In the genomic region with DNA sequence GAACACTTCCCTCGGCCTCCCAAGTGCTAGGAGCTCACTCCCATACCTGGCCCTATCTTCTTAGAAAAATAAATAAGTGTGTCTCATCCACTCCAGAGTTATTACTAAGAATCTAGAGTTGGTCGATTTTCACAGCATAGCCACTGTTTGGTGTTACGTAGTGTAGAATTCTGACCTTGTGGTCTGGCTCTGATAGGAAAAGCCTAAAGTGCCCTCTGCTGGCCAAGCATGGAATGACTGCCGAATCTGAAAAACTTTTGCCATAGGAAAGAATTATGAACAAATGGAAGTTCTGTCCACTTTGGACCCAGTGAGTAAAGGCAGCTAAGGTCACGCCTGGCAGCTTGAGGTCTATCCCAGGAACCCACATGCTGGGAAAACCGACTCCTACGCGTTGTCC, we compare ENCODE assay signal across 9 mouse cellular contexts. TPM values are rescaled to one million over a fixed set of nuclear protein-coding genes. Genes with fewer than 3 reads are reported as not detected.
DNase-seq lines count a peak whose midpoint lies in the region; ATAC-seq and TF ChIP-seq lines count a peak whose summit lies in the region.
"Had no signal": no experiment of that assay in that cellular context is flagged by ENCODE, and none has a peak within 500 bp of the region (broad histone marks: within the 10 kb centered on the region; RNA-seq: fewer than 3 reads in every experiment).

No protein-coding gene starts in this region.

- no peak for ATAC-seq in forebrain, embryonic 11.5 days (replicated peaks; ENCODE audit: low FRiP score)
- ATAC-seq in forebrain, embryonic 15.5 days (replicated peaks): no peak
- ATAC-seq in common myeloid progenitor, adult 5-6 weeks (replicated peaks; ENCODE audit: low read depth, poor library complexity, severe bottlenecking): peak; percentile 49
- ATAC-seq in megakaryocyte progenitor cell, adult 5-6 weeks (replicated peaks; ENCODE audit: poor library complexity): peak; percentile 55

- intact Hi-C loops in heart, adult 2 months (cut with DNase I): loop anchor here (1.0 kb wide), 3 partner anchors 74 to 116 kb away; no protein-coding TSS in a partner anchor

- no peak overlapping the region for H3K9ac ChIP-seq in forebrain, embryonic 11.5 days (ENCODE audit: low read length)
- no peak overlapping the region for H3K9ac ChIP-seq in forebrain, embryonic 15.5 days (replicated peaks)
- no peak overlapping the region for H3K9ac ChIP-seq in heart, adult 2 months (ENCODE audit: low read depth, low read length)

- no peaks in the 10 kb centered on the region; the same call in 1 of the 2 replicates for H3K4me1 ChIP-seq in forebrain, embryonic 11.5 days (replicated peaks; ENCODE audit: control insufficient read depth, insufficient read depth, low read length)
- H3K4me1 ChIP-seq in forebrain, embryonic 15.5 days: peaks cover 5% of the 10 kb centered on the region
- peaks cover 1% of the 10 kb centered on the region; the same call in 1 of the 2 replicates for H3K4me1 ChIP-seq in heart, adult 2 months (ENCODE audit: control insufficient read depth, insufficient read depth, low read length)

- no peaks in the 10 kb centered on the region for H3K79me2 ChIP-seq in heart, adult 2 months (replicated peaks; ENCODE audit: control insufficient read depth, insufficient read depth, low read length)

- peak; percentile 53; the same call in 1 of the 2 replicates for TF ChIP-seq EP300 in heart, adult 2 months (IDR thresholded peaks at IDR 0.05; ENCODE audit: insufficient read depth, low read depth, low read length)

- no peaks in the 10 kb centered on the region; the same call in 1 of the 2 replicates for H3K27me3 ChIP-seq in forebrain, embryonic 11.5 days (ENCODE audit: control insufficient read depth, insufficient read depth, low read length)
- H3K27me3 ChIP-seq in forebrain, embryonic 15.5 days: no peaks in the 10 kb centered on the region
- H3K27me3 ChIP-seq in heart, adult 2 months (ENCODE audit: control insufficient read depth, insufficient read depth, low read length): no peaks in the 10 kb centered on the region

- H3K9me3 ChIP-seq in forebrain, embryonic 11.5 days (ENCODE audit: control insufficient read depth, low read length): no peaks in the 10 kb centered on the region
- no peaks in the 10 kb centered on the region for H3K9me3 ChIP-seq in forebrain, embryonic 15.5 days

- DNase-seq in forebrain, embryonic 11.5 days (ENCODE audit: low spot score): peak; percentile 84
- DNase-seq in ZHBTc4 (ENCODE audit: low read depth, low spot score): peak; percentile 73
- DNase-seq in heart, adult 2 months: peak; percentile 73 to 88
- DNase-seq in layer of hippocampus, postnatal 10 days (ENCODE audit: low spot score in 2 of 2): peak; percentile 83
- peak; percentile 59 to 74 for DNase-seq in spleen, postnatal 14 days (ENCODE audit: low spot score in 2 of 2)

- no peak overlapping the region for H3K27ac ChIP-seq in forebrain, embryonic 11.5 days (ENCODE audit: low read depth, low read length)
- no peak overlapping the region for H3K27ac ChIP-seq in forebrain, embryonic 15.5 days (replicated peaks)
- H3K27ac ChIP-seq in heart, adult 2 months: no peak overlapping the region
- H3K27ac ChIP-seq: macrophage had no signal

- H3K36me3 ChIP-seq in forebrain, embryonic 11.5 days (ENCODE audit: control insufficient read depth, insufficient read depth, low read length): no peaks in the 10 kb centered on the region
- H3K36me3 ChIP-seq in forebrain, embryonic 15.5 days: no peaks in the 10 kb centered on the region
- no peaks in the 10 kb centered on the region for H3K36me3 ChIP-seq in heart, adult 2 months (ENCODE audit: control insufficient read depth, insufficient read depth, low read length)

- peak; percentile 97 for TF ChIP-seq CTCF in heart, adult 2 months (IDR thresholded peaks at IDR 0.05)

- H3K4me2 ChIP-seq in forebrain, embryonic 11.5 days (ENCODE audit: low read depth, low read length, severe bottlenecking): no peak overlapping the region
- H3K4me2 ChIP-seq in forebrain, embryonic 15.5 days (replicated peaks): no peak overlapping the region

- no peak overlapping the region for H3K4me3 ChIP-seq in forebrain, embryonic 11.5 days (ENCODE audit: low read depth, low read length)
- H3K4me3 ChIP-seq in forebrain, embryonic 15.5 days: no peak overlapping the region
- no peak overlapping the region for H3K4me3 ChIP-seq in heart, adult 2 months

- TF ChIP-seq POLR2A in heart, adult 2 months (IDR thresholded peaks at IDR 0.05; ENCODE audit: insufficient read depth, low read depth, low read length): no peak

- 34% methylated on average over 8 of the region's 8 CpGs for WGBS in forebrain, embryonic 11.5 days
- WGBS in forebrain, embryonic 15.5 days: 22% methylated on average over 8 of the region's 8 CpGs
- WGBS in heart, adult 2 months: 16% methylated on average over 8 of the region's 8 CpGs

RNA-seq across cellular contexts. Expression of a gene that starts 5.3 kb away (rescaled TPM):
- 6.0 and 6.7 TPM in 2 replicates for polyA plus RNA-seq in forebrain, embryonic 11.5 days (2014; fragmentation: Nextera tagmentation; extraction: Ambion mirVana)
- polyA plus RNA-seq in forebrain, embryonic 15.5 days (2015; fragmentation: Nextera tagmentation; extraction: Ambion mirVana): 13.5 TPM in 2 replicates
- total RNA-seq in common myeloid progenitor, adult 5-6 weeks (2017): 2.3 and 9.3 TPM in 2 replicates
- total RNA-seq in heart, adult 2 months (2021): 1 to 10 TPM; 1.5 to 3.7 TPM
- 2.5 and 3.1 TPM in 2 replicates for polyA plus RNA-seq in heart, adult 2 months (2012; rRNA removed)
- total RNA-seq in layer of hippocampus, postnatal 10 days (2021): 10 to 100 TPM; 13.1 to 14.0 TPM
- total RNA-seq in megakaryocyte progenitor cell, adult 5-6 weeks (2015): 1.9 and 2.7 TPM in 2 replicates
- 2.3 and 5.3 TPM in 2 replicates for total RNA-seq in megakaryocyte progenitor cell, adult 5-6 weeks (2017)

RNA-seq across cellular contexts. Expression of a gene that starts 32.2 kb away (rescaled TPM):
- polyA plus RNA-seq in forebrain, embryonic 11.5 days (2014; fragmentation: Nextera tagmentation; extraction: Ambion mirVana): 23.1 and 27.0 TPM in 2 replicates
- polyA plus RNA-seq in forebrain, embryonic 15.5 days (2015; fragmentation: Nextera tagmentation; extraction: Ambion mirVana): 40.2 and 41.3 TPM in 2 replicates
- total RNA-seq in common myeloid progenitor, adult 5-6 weeks (2017): 32.4 and 34.3 TPM in 2 replicates
- total RNA-seq in heart, adult 2 months (2021): 10 to 100 TPM; 19.6 to 25.5 TPM
- 15.2 and 15.6 TPM in 2 replicates for polyA plus RNA-seq in heart, adult 2 months (2012; rRNA removed)
- total RNA-seq in layer of hippocampus, postnatal 10 days (2021): 10 to 100 TPM; 31.8 to 38.1 TPM
- total RNA-seq in megakaryocyte progenitor cell, adult 5-6 weeks (2015): 16.0 and 20.1 TPM in 2 replicates
- 16.2 and 28.2 TPM in 2 replicates for total RNA-seq in megakaryocyte progenitor cell, adult 5-6 weeks (2017)

Comparison
In these comparisons a context has a peak if more than half of its experiments do, and no peak if none do; other contexts are left out.
1. ATAC-seq: peak in common myeloid progenitor, adult 5-6 weeks (single experiment) and megakaryocyte progenitor cell, adult 5-6 weeks (single experiment); none in forebrain, embryonic 11.5 days (single experiment) and forebrain, embryonic 15.5 days (single experiment).
2. Peak in every context shown above with its lines, with median percentiles within 50 percentile points of each other: DNase-seq.